Mouse (Mus musculus): ENCODE data around the gene Rnf2.

DNA sequence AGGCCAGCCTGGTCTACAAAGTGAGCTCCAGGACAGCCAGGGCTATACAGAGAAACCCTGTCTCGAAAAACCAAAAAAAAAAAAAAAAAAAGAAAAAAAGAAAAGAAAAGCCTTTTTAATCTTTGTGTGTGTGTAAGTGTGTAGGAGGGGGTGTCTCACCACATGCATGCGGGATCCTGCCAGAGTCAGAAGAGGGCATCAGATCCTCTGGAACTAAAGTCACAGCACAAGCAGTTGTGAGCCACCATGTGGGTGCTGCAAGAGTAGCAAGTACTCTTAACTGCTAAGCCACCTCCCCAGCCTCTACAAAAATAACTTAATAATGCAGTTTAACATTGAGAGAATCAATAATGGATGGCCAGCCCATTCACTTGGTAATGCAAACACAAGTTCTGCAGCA is 49.9 kb downstream of the Rnf2 start:
- peak; percentile 17; the same call in 1 of the 2 replicates for TF ChIP-seq CTCF (IDR thresholded peaks at IDR 0.05; ENCODE audit: low read depth)
- no peak for TF ChIP-seq EP300 (IDR thresholded peaks at IDR 0.05; ENCODE audit: low read depth)
